Mouse (Mus musculus) cerebellum, adult 8-10 months (tissue): ENCODE results near the gene Tapbpl.

Source experiments
- DNase-seq: peaks from one replicate; pipeline ENCODE4 v3.0.0; 2022

The Tapbpl gene

DNA sequence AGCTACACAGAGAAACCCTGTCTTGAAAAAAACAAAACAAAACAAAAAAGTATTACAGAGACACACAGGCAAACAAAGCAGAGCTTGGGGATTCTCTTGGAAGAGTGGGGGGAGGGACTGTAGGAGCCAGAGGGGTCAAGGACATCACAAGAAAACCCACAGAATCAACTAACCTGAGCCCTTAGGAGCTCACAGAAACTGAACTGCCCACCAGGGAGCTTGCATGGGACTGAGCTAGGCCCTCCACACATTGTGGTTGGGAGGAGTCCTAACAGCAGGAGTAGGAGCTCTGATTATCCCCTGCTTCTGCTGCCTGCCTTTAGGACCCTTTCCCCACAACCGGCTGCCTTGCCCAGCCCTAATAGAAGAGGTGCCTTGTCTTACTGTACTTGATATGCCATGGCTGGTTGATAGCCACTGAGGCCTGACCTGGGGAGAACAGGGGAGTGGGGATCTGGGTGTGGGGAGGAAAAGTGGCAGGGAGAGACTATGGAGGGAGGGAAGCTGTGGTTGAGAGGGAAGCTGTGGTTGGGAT lies 36.1 kb downstream of the Tapbpl start:
- no peak for DNase-seq

DNA sequence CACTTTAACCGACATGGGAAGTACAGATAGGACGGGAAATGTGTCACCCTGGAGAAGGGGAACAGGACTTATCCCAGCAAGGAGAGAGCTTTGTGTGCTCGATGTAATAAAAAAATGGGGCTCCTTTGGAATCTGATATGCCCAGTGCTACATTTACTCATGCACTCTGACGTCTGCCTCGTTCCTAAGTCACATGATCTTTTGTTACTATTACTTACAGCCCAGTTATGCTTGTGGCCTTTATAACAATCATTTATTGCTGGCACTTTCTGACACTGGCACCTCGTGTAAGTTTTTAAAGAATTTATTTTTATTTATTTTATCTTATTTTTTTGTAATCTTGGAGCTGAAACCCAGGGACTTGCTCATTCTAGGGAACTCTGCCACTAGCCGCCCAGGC lies 38.3 kb downstream of the Tapbpl start:
- DNase-seq: no peak

DNA sequence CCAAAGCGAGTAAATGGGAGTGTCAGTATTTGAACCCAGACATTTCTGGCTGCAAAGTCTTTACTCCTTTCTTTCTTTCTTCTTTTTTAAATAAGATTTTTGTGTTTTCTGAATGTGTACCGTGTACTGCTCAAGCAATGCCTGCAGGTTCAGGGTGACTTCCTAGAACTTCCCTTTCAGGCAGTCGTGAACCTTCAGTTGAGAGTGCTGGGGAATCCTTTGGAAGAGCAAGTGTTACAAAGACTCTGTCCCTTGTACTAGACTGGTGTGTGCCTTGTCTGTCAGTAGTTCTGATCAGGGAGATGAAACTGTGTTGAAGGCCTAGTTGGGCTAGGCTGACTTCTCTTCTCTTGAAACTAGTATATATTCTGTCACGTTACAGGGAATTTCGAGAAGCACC lies 38.8 kb downstream of the Tapbpl start:
- DNase-seq: no peak

DNA sequence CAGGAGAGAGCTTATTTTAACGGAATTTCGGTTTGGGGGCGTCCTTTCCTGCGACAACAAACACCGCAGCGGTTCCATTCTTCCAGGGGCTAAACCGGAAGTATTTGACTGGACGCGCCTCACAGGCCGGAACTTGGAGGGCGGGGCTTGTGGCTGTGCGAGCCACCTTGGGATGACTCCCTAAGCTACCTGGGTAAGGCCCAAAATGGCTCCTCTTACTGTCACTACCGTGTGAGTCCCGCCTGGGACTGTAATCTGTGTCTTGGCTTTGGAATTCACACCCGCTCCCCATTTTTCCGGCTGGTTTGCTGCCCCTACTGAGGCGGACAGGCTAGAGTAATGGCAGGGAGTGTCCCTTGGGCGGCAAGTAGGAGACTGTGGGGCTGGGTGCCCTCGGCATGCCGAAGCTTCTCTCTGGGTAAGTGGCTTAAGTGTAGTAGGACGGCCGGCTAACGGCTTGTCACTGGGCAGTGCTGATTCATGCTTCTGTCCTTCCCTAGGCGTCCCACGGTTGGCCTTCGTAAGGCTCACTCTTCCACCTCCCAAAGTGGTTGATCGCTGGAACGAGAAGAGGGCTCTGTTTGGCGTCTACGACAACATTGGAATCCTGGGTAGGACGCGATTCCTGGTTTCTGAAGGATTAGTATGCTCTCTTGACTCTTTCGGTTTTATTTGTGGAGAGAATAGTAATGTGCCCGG lies 39.5 kb downstream of the Tapbpl start:
- DNase-seq: peak; percentile 89

DNA sequence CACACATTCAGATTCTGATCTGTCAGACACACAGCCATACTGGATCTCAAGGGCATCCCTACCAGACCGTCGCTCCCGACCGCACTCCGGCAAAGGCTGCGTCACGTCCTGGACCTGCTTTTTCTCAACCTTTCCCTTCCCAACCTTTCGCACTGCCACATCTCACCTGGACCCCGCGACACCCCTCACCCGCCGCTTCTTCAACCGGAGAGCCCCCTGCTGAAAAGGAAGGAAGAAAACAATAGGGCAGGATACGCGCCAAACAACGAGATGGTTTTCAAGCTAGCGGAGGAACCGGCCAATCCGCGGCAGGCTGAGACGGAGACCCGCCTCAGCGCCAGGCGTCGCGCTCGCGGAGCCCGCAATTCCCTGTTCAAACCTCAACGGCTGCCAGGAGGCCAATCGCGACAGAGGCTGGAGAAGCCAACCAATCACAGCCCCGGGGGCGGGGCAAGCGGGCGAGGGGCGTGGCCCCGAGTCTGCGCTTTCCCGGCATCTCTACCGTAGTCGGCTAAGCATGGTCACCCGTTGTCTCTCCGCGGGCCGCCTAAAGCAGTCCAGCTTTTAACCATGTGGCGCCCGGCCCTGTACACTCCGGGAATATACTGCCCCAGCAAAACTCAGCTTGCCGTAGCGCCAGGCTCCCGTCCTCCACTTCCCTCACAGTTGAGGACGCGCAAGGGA lies 40.2 kb downstream of the Tapbpl start, which contains the start of the genes Ncapd2 and Mrpl51:
Gene Ncapd2, minus strand, starts transcription at position 370 of the 684 bp plus-strand sequence.
Gene Mrpl51, plus strand, starts transcription at position 470 of the 684 bp plus-strand sequence.
- peak; percentile 96 for DNase-seq

DNA sequence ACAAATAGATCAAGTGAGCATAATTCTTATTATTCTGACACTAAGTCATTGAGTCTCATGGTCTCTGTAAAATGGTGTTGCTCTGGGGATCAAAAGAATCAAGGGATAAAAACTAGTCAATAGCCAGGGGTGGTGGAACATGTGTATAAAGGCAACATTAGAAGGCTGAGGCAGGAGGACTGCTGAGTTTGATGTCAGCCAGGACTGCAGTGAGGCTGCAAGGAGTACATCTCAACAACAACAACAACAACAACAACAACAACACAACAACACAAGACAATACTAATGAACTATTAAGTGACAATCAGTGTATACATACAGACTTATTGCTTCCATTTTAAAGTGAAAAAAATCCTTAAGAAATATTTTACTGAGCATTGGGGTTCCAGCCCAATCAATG lies 40.8 kb downstream of the Tapbpl start:
- no peak for DNase-seq

DNA sequence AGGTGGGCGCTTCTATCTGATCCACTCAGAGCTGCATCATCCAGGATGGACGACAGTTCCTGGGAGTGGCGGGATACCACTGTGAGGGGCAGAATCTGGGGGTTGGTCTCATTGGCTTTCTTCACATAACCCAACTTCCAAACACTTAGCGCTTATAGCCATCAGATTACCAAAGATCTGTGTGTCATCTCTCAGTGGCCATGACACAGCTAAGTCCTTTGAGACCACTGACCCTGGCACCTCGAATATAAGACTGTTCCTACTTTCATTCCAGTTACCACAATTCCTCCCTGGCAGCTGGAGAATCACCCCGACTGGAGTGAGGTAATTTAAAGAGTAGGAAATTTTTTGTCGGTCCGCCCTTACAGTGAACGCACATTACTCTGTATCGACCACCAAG lies 45.5 kb downstream of the Tapbpl start:
- no peak for DNase-seq

DNA sequence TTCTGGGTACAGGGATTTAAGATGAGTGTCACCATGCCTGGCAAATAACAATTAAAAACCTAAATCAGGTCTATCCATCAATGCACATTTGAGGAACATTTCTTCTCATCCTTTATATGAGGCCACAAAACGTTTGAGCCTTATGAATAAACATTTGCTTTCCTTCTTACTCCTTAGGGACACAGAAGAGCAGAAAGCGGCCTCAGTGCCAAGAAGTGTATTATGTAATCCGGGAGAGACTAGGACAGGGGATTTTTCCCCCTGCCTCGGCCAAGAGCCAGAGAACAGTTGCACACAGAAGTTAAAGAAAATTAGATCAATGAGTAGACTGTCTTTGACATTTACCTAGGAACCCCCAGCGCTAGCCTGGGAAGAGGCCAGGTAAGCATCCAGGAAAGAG lies 49.5 kb downstream of the Tapbpl start:
- no peak for DNase-seq

DNA sequence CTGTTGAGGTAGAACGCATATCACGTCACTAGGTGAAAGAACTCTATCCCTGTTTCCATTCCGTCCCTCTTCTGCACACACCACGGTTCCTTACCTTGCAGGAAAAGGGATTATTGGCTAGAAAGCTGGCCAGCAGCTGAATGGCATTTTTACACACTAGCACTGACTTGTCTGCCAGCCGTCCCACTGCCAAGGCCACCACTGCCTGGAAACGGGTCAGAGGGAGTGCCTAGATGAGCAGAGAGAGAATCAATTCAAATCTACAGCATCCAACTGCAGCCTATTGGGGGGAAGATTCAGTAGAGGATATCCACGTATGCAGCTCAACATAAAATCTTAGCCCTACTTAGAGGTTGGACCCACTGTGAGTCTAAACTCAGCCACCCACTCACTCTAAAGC lies 52.1 kb downstream of the Tapbpl start:
- DNase-seq: no peak

DNA sequence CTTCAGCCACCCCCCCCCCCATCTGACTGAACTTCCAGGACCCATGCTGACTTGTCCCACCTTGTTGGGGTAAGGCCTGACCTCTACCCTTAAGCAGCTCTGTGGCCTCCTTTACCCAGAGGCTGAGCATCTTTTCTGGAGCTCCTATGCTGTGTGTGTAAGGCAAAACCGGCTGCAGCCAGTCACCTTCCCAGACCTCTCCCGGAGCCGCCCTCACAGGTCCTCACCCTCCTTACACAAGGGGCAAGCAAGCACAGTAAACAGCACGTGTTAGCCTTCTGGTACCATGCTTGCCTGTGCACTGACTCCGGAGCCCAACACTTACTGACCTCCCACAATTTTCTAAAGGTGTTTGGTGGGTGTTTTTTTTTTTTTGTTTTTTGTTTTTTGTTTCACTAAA lies 56.2 kb downstream of the Tapbpl start:
- DNase-seq: no peak
